Mouse (Mus musculus): ENCODE results near the gene Wdr18.

DNA sequence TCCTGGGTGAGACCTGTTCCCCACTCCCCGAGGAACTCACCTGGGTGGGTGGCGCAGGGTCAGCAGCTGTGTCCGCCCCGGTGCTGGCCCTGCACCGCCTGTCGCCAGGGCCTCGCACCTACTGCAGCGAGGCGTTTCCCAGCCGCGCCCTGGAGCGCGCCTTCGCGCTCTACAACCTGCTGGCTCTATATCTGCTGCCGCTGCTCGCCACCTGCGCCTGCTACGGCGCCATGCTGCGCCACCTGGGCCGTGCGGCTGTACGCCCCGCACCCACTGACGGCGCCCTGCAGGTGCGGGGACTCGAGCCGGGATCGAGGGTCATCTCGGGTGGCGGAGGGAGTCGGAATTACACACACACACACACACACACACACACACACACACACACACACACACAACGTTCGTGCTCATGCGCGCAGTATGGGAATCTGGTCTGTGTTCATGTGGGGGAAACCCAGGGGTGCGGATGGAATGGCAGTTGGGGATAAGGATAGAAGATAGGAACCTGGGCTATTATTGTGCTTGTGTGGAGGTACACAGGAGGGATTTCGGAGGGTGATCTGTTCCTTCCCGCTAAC, 38.9 kb upstream of the Wdr18 start, which contains the start of gene R3hdm4:
- no peak for TF ChIP-seq CTCF (IDR thresholded peaks at IDR 0.05; ENCODE audit: low read depth, low read length)
- no peak for TF ChIP-seq GATA1 (IDR thresholded peaks at IDR 0.05; ENCODE audit: borderline replicate concordance, low read length)
- TF ChIP-seq POLR2AphosphoS5 (IDR thresholded peaks at IDR 0.05; ENCODE audit: insufficient replicate concordance, low read depth, low read length), result no peak

All from G1E (cell line).